Mouse (Mus musculus) neural tube, embryonic 14.5 days (tissue): Measurements from ENCODE around the gene Dydc2. TPM values are rescaled to one million over a fixed set of nuclear protein-coding genes. Genes with fewer than 3 reads are reported as not detected.

ENCODE experiments used
- ATAC-seq: fragments of 200-750 bp; cut with Nextera tagmentation; 2 replicates; pipeline ENCODE4 v1.8.0; 2017; ENCODE audit warnings: low read depth, mild to moderate bottlenecking, moderate TSS enrichment, moderate library complexity
- H3K27ac ChIP-seq: fragments of 300-500 bp; sonication (generic); 2 replicates; pipeline ENCODE4 v1.5.1; 2014; ENCODE audit warnings: low read depth, mild to moderate bottlenecking, control low read depth, low read length, moderate library complexity, mixed read lengths
- H3K27me3 ChIP-seq: fragments of 300-500 bp; sonication (generic); 2 replicates; pipeline ENCODE4 v1.6.1; 2014; ENCODE audit warnings: low read length; ENCODE audit not compliant: control insufficient read depth, insufficient read depth
- H3K36me3 ChIP-seq: fragments of 300-500 bp; sonication (generic); 2 replicates; pipeline ENCODE4 v1.6.1; 2014; ENCODE audit warnings: low read length, mixed read lengths; ENCODE audit not compliant: control insufficient read depth, insufficient read depth
- H3K4me1 ChIP-seq: fragments of 300-500 bp; sonication (generic); 2 replicates; pipeline ENCODE4 v1.6.1; 2014; ENCODE audit warnings: low read length; ENCODE audit not compliant: control insufficient read depth, insufficient read depth
- H3K4me2 ChIP-seq: fragments of 300-500 bp; sonication (generic); 2 replicates; pipeline ENCODE4 v1.6.1; 2014; ENCODE audit warnings: mild to moderate bottlenecking, low read depth, low read length, control low read depth
- H3K4me3 ChIP-seq: fragments of 300-500 bp; sonication (generic); 2 replicates; pipeline ENCODE4 v1.5.1; 2014; ENCODE audit warnings: low read depth, low read length, control low read depth, mixed read lengths
- H3K9ac ChIP-seq: fragments of 300-500 bp; sonication (generic); replicated peaks from 2 replicates; pipeline ENCODE4 v1.6.1; 2014; ENCODE audit warnings: low read depth, mild to moderate bottlenecking, control low read depth, low read length, mixed read lengths
- H3K9me3 ChIP-seq: fragments of 300-500 bp; sonication (generic); 2 replicates; pipeline ENCODE4 v1.6.1; 2016; ENCODE audit warnings: low read length; ENCODE audit not compliant: control insufficient read depth
- WGBS: fragments of 180-500 bp; shearing (Covaris S2); extraction: QIAGEN DNeasy Blood & Tissue Kit; methylation state at CpG from one replicate; pipeline ENCODE4 v1.1.7; 2014; 5-methylcytosine and 5-hydroxymethylcytosine counted together
- polyA plus RNA-seq: library from polyadenylated mRNA; unstranded; fragments of >200 nt; fragmentation: Nextera tagmentation; extraction: Ambion mirVana; gene quantifications from 2 replicates; pipeline ENCODE4 v1.2.1, GENCODE M21; 2014

Dydc2 gene
- polyA plus RNA-seq, 1 experiment from 2014 or later: 0.78 TPM

GRCm38 (mm10) chr14:41096296-41096860 lies 27.4 kb upstream of the Dydc2 start:
- Histone ChIP-seq H3K27ac (no peak overlapping the region), H3K4me3 (no peak overlapping the region), H3K4me1 (no peaks in the 10 kb centered on the region), H3K4me2 (no peak overlapping the region), H3K9me3 (no peaks in the 10 kb centered on the region), H3K27me3 (no peaks in the 10 kb centered on the region), H3K36me3 (no peaks in the 10 kb centered on the region), H3K9ac (no peak overlapping the region)
- no peak for ATAC-seq
- WGBS: 93% methylated on average over 3 of the region's 3 CpGs

GRCm38 (mm10) chr14:41094114-41094513 lies 25.1 kb upstream of the Dydc2 start:
- Histone ChIP-seq H3K9ac (no peak overlapping the region), H3K36me3 (no peaks in the 10 kb centered on the region), H3K9me3 (no peaks in the 10 kb centered on the region), H3K27ac (no peak overlapping the region), H3K4me3 (no peak overlapping the region), H3K4me1 (no peaks in the 10 kb centered on the region), H3K4me2 (no peak overlapping the region), H3K27me3 (no peaks in the 10 kb centered on the region)
- no peak for ATAC-seq
- WGBS: 64% methylated on average over 1 of the region's 1 CpGs

GRCm38 (mm10) chr14:41090777-41091176 lies 21.8 kb upstream of the Dydc2 start:
- 56% methylated on average over 8 of the region's 8 CpGs for WGBS
- no peak overlapping the region for H3K4me3 ChIP-seq
- H3K9me3 ChIP-seq: no peaks in the 10 kb centered on the region
- no peaks in the 10 kb centered on the region for H3K4me1 ChIP-seq
- no peaks in the 10 kb centered on the region for H3K27me3 ChIP-seq
- no peaks in the 10 kb centered on the region for H3K36me3 ChIP-seq
- H3K9ac ChIP-seq: no peak overlapping the region
- H3K27ac ChIP-seq: no peak overlapping the region
- ATAC-seq: no peak
- H3K4me2 ChIP-seq: no peak overlapping the region

- no peak overlapping the region for H3K9ac ChIP-seq
- ATAC-seq: no peak
- 83% methylated on average over 1 of the region's 1 CpGs for WGBS
Measured at GRCm38 (mm10) chr14:41087509-41087908, 18.5 kb upstream of the Dydc2 start.

GRCm38 (mm10) chr14:41082408-41082807 lies 13.4 kb upstream of the Dydc2 start:
- Histone ChIP-seq H3K9me3 (no peaks in the 10 kb centered on the region), H3K4me2 (no peak overlapping the region), H3K9ac (no peak overlapping the region), H3K27ac (no peak overlapping the region), H3K4me3 (no peak overlapping the region), H3K4me1 (no peaks in the 10 kb centered on the region), H3K36me3 (no peaks in the 10 kb centered on the region), H3K27me3 (no peaks in the 10 kb centered on the region)
- no peak for ATAC-seq
- 80% methylated on average over 2 of the region's 2 CpGs for WGBS

More at GRCm38 (mm10) chr14:41087509-41087908, 18.5 kb upstream of the Dydc2 start:
- Histone ChIP-seq H3K4me2 (no peak overlapping the region), H3K4me3 (no peak overlapping the region), H3K4me1 (no peaks in the 10 kb centered on the region), H3K9me3 (no peaks in the 10 kb centered on the region), H3K27me3 (no peaks in the 10 kb centered on the region), H3K36me3 (no peaks in the 10 kb centered on the region), H3K27ac (no peak overlapping the region)

- no peaks in the 10 kb centered on the region for H3K27me3 ChIP-seq
- H3K4me1 ChIP-seq: 0 out of 2 replicates have a peak, but pooled peaks cover 3% of the 10 kb centered on the region
- peak overlapping the region; percentile 29; the same call in 1 of the 2 replicates for H3K9ac ChIP-seq
- ATAC-seq: no peak; the same call in 1 of the 2 replicates
- no peaks in the 10 kb centered on the region for H3K9me3 ChIP-seq
- peak overlapping the region; percentile 58 for H3K4me2 ChIP-seq
- peak overlapping the region; percentile 36 for H3K4me3 ChIP-seq
- no peaks in the 10 kb centered on the region for H3K36me3 ChIP-seq
- 1% methylated on average over 8 of the region's 8 CpGs for WGBS
- H3K27ac ChIP-seq: no peak overlapping the region
Measured at GRCm38 (mm10) chr14:41072944-41073275, 3.9 kb upstream of the Dydc2 start.

GRCm38 (mm10) chr14:41072229-41072943 lies 3.4 kb upstream of the Dydc2 start, which contains the start of gene Dydc1:
Dydc1 (plus strand) TSS chr14:41072911.
- WGBS: 11% methylated on average over 23 of the region's 23 CpGs
- Histone ChIP-seq H3K27ac (no peak within 1 kb of the TSS), H3K4me3 (peak within 1 kb of the TSS; percentile 36), H3K4me1 (0 out of 2 replicates have a peak, but pooled peaks cover 3% of the 10 kb centered on the region), H3K4me2 (peak within 1 kb of the TSS; percentile 58), H3K9me3 (no peaks in the 10 kb centered on the region), H3K27me3 (no peaks in the 10 kb centered on the region), H3K36me3 (no peaks in the 10 kb centered on the region), H3K9ac (peak within 1 kb of the TSS; percentile 29)
- peak; percentile 97 for ATAC-seq

GRCm38 (mm10) chr14:41070343-41070742 lies 1.3 kb upstream of the Dydc2 start:
- Histone ChIP-seq H3K4me1 (0 out of 2 replicates have a peak, but pooled peaks cover 3% of the 10 kb centered on the region), H3K27ac (no peak overlapping the region), H3K27me3 (no peaks in the 10 kb centered on the region), H3K4me2 (no peak overlapping the region), H3K4me3 (no peak overlapping the region), H3K9me3 (no peaks in the 10 kb centered on the region), H3K36me3 (no peaks in the 10 kb centered on the region), H3K9ac (no peak overlapping the region)
- no peak for ATAC-seq
- 71% methylated on average over 3 of the region's 3 CpGs for WGBS

- no peak overlapping the region for H3K27ac ChIP-seq
- H3K36me3 ChIP-seq: no peaks in the 10 kb centered on the region
- H3K4me3 ChIP-seq: no peak overlapping the region
- H3K9ac ChIP-seq: no peak overlapping the region
- 17% methylated on average over 1 of the region's 1 CpGs for WGBS
- no peaks in the 10 kb centered on the region for H3K4me1 ChIP-seq
- no peaks in the 10 kb centered on the region for H3K9me3 ChIP-seq
- no peak for ATAC-seq
- no peaks in the 10 kb centered on the region for H3K27me3 ChIP-seq
- no peak overlapping the region for H3K4me2 ChIP-seq
Measured at GRCm38 (mm10) chr14:41066416-41066815, 2.6 kb downstream of the Dydc2 start.
